Mouse (Mus musculus) bone marrow macrophage, adult 2 months (primary cell): ENCODE measurements around the gene Anks6. TPM values are rescaled to one million over a fixed set of nuclear protein-coding genes. Genes with fewer than 3 reads are reported as not detected.
A peak's percentile ranks its signal among the peaks of the same experiment; 100 is the strongest.

Experiments used
- H3K27ac ChIP-seq: 2 replicates; pipeline ENCODE4 v1.5.1; 2012; ENCODE audit warnings: low read depth, low read length; ENCODE audit not compliant: insufficient read depth
- H3K4me1 ChIP-seq: 2 replicates; pipeline ENCODE4 v1.6.1; 2012; ENCODE audit warnings: low read length; ENCODE audit not compliant: control insufficient read depth, insufficient read depth
- H3K4me3 ChIP-seq: 2 replicates; pipeline ENCODE4 v1.5.1; 2012; ENCODE audit warnings: mild to moderate bottlenecking, low read length, moderate library complexity; ENCODE audit not compliant: insufficient read depth
- CTCF ChIP-seq: IDR thresholded peaks from 2 replicates; pipeline ENCODE4 v1.5.1; 2012; ENCODE audit warnings: low read depth, mild to moderate bottlenecking, low read length, moderate library complexity
- POLR2A ChIP-seq: IDR thresholded peaks from 2 replicates; pipeline ENCODE4 v1.6.1; 2012; ENCODE audit warnings: mild to moderate bottlenecking, low read depth, low read length, borderline replicate concordance
- polyA plus RNA-seq: library from polyadenylated mRNA; stranded (reverse); fragments of >200 nt; gene quantifications from 2 replicates; pipeline ENCODE4 v1.2.4, GENCODE M21; 2012; ENCODE audit not compliant: missing spikeins, insufficient read depth, insufficient read length

The Anks6 gene
- polyA plus RNA-seq = 1.7 and 2.4 TPM in 2 replicates

- Histone ChIP-seq H3K4me3 (peak within 1 kb of the TSS; percentile 72), H3K4me1 (0 out of 2 replicates have a peak, but pooled peaks cover 4% of the 10 kb centered on the region), H3K27ac (no peak within 1 kb of the TSS)
- TF ChIP-seq POLR2A = no peak
- TF ChIP-seq CTCF = no peak
These were observed at the start of gene Anks6 for GRCm38 (mm10) chr4:47056791-47057509. Gene Anks6, minus strand, starts transcription at chr4:47057427.

GRCm38 (mm10) chr4:47103561-47103960 is 46.3 kb upstream of the Anks6 start:
- H3K4me3 ChIP-seq = no peak overlapping the region
- H3K4me1 ChIP-seq = peaks cover 10% of the 10 kb centered on the region
- TF ChIP-seq CTCF (no peak), POLR2A (no peak)
- H3K27ac ChIP-seq = no peak overlapping the region

DNA sequence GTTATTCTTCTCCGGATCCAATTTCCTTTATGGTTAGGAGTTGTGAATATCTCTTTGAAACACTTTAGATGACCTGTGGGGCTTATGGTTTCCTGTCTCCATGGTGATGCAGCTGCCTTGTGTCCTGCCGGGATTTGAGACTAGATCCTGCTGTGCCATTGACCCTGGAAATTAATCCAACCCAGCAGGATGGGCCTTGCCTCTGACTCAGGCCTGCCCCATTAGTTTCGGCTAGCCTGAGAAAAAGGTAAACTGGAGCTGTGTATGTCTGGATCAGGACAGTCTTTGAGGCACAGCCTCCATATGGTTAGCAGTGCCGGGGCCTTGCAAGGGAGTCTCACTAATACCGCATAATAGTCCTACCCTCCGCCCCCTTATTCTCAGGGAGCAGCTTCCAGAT is 36.4 kb upstream of the Anks6 start:
- Histone ChIP-seq H3K4me1 (peaks cover 17% of the 10 kb centered on the region), H3K4me3 (no peak overlapping the region), H3K27ac (no peak overlapping the region)
- TF ChIP-seq POLR2A (no peak), CTCF (no peak)

- no peak overlapping the region for H3K4me3 ChIP-seq
- TF ChIP-seq CTCF = no peak
- TF ChIP-seq POLR2A = no peak
- no peak overlapping the region for H3K27ac ChIP-seq
- peaks cover 17% of the 10 kb centered on the region for H3K4me1 ChIP-seq
These were observed 35.9 kb upstream of the Anks6 start for GRCm38 (mm10) chr4:47093161-47093560.

- Histone ChIP-seq H3K4me3 (peak overlapping the region; percentile 92), H3K27ac (no peak overlapping the region), H3K4me1 (peaks cover 17% of the 10 kb centered on the region)
- no peak for TF ChIP-seq CTCF
- no peak for TF ChIP-seq POLR2A
These were observed 35.3 kb upstream of the Anks6 start for GRCm38 (mm10) chr4:47092387-47093021.

GRCm38 (mm10) chr4:47091493-47092386 is 34.5 kb upstream of the Anks6 start, which contains the start of gene Galnt12:
Gene Galnt12, plus strand, starts transcription at chr4:47091909.
- H3K27ac ChIP-seq = no peak within 1 kb of the TSS
- TF ChIP-seq POLR2A (peak; percentile 42; the same call in 1 of the 2 replicates), CTCF (no peak)

GRCm38 (mm10) chr4:47088671-47089070 is 31.4 kb upstream of the Anks6 start:
- no peak overlapping the region for H3K27ac ChIP-seq
- no peak overlapping the region for H3K4me3 ChIP-seq
- TF ChIP-seq CTCF = no peak
- no peak for TF ChIP-seq POLR2A
- peaks cover 4% of the 10 kb centered on the region; the same call in 1 of the 2 replicates for H3K4me1 ChIP-seq

More at GRCm38 (mm10) chr4:47091493-47092386, 34.5 kb upstream of the Anks6 start, which contains the start of gene Galnt12:
- H3K4me3 ChIP-seq = peak within 1 kb of the TSS; percentile 92
- peaks cover 17% of the 10 kb centered on the region for H3K4me1 ChIP-seq

DNA sequence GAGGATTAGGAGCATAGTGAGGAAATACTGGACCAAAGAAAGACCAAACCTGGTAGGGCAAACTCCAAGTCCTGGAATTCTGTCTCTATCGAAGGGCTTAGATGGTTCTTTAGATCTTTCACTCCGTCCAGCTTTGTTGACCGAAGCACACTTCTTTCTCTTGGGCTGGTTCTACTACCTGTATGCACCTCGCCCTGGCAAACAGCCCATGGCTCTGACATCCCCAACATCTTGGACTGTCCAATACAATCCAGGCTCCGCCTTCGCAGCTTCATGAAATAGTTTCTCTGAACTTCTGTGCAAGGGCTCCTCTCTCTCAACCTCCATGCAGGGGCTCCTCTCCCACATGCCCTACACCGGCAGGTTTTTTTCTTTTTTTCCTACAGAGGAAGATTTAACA is 26.6 kb upstream of the Anks6 start:
- peaks cover 19% of the 10 kb centered on the region for H3K4me1 ChIP-seq
- TF ChIP-seq POLR2A (no peak), CTCF (no peak)
- H3K27ac ChIP-seq = no peak overlapping the region
- no peak overlapping the region for H3K4me3 ChIP-seq

DNA sequence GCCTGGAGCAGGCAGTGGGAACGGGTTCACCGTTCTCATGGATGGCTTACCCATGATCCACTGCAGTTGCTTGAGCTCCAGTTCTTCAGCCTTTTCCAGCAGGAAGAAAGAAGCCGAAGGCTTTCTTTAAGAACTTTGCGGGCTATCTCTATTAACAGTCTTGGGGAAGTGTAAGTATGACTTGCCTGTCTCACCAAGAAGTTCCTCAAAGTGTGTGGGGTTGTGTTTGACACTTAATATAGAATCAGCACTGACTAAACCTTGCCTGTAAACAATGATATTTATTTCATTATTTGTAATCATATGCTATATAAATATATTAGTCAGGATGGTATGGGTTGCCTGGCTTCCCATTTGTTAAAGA is 23.4 kb upstream of the Anks6 start:
- peak overlapping the region; percentile 96 for H3K27ac ChIP-seq
- peak overlapping the region; percentile 55 for H3K4me3 ChIP-seq
- TF ChIP-seq POLR2A (no peak), CTCF (no peak)
- peaks cover 24% of the 10 kb centered on the region for H3K4me1 ChIP-seq
